Mouse (Mus musculus): ENCODE measurements around the gene Bri3bp. TPM values are rescaled to one million over a fixed set of nuclear protein-coding genes. Genes with fewer than 3 reads are reported as not detected.

The Bri3bp gene
- polyA plus RNA-seq, 1 experiment from 2014 or later, result 44.1 TPM

DNA sequence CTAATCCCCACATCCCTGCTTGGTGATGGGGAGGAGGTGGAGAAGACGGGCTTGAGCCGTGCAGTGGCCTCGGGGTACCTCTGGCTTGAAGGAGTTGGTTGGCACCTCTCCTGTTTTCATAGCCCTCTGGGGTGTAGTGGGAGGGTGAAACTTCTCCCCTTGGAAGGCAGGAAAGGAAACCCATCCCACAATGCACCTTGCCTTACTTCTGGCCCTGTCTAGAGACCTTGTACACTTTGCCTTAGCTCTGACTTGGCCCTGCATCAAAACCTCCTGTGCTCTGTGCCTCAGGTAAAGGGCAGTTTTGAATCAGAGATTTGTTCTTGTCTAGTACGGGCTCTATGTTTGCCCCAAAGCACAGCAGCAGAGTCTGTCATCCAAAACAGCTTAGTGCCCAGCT lies 29.3 kb downstream of the Bri3bp start:
- no peaks in the 10 kb centered on the region for H3K4me1 ChIP-seq (replicated peaks; ENCODE audit: control insufficient read depth, insufficient read depth, low read length)
- no peak overlapping the region for H3K4me3 ChIP-seq (ENCODE audit: low read depth, low read length)
- ATAC-seq (replicated peaks; ENCODE audit: low FRiP score) (no peak), DNase-seq (ENCODE audit: low spot score) (no peak)
- no peaks in the 10 kb centered on the region for H3K27me3 ChIP-seq (ENCODE audit: control insufficient read depth, insufficient read depth, low read length)
- whole genome bisulfite sequencing, result 84% methylated on average over 4 of the region's 4 CpGs
- no peak overlapping the region for H3K4me2 ChIP-seq (ENCODE audit: low read depth, low read length, severe bottlenecking)
- H3K36me3 ChIP-seq (ENCODE audit: control insufficient read depth, insufficient read depth, low read length), result no peaks in the 10 kb centered on the region
- H3K27ac ChIP-seq (ENCODE audit: low read depth, low read length), result no peak overlapping the region
- H3K9ac ChIP-seq (ENCODE audit: low read length), result no peak overlapping the region
- no peaks in the 10 kb centered on the region for H3K9me3 ChIP-seq (ENCODE audit: control insufficient read depth, low read length)

- H3K9me3 ChIP-seq (ENCODE audit: control insufficient read depth, low read length), result no peaks in the 10 kb centered on the region
- 78% methylated on average over 9 of the region's 9 CpGs for WGBS
- no peak overlapping the region for H3K4me3 ChIP-seq (ENCODE audit: low read depth, low read length)
- H3K27ac ChIP-seq (ENCODE audit: low read depth, low read length), result no peak overlapping the region
- no peak for DNase-seq (ENCODE audit: low spot score)
- no peak overlapping the region for H3K4me2 ChIP-seq (ENCODE audit: low read depth, low read length, severe bottlenecking)
- no peaks in the 10 kb centered on the region for H3K27me3 ChIP-seq (ENCODE audit: control insufficient read depth, insufficient read depth, low read length)
- H3K4me1 ChIP-seq (replicated peaks; ENCODE audit: control insufficient read depth, insufficient read depth, low read length), result peaks cover 11% of the 10 kb centered on the region; the same call in 1 of the 2 replicates
- ATAC-seq (replicated peaks; ENCODE audit: low FRiP score), result no peak
- H3K9ac ChIP-seq (ENCODE audit: low read length), result no peak overlapping the region
- H3K36me3 ChIP-seq (ENCODE audit: control insufficient read depth, insufficient read depth, low read length), result no peaks in the 10 kb centered on the region
Measured at GRCm38 (mm10) chr5:125472796-125473475, 31.6 kb downstream of the Bri3bp start.

- Histone ChIP-seq H3K9ac (ENCODE audit: low read length) (peak overlapping the region; percentile 74), H3K4me3 (ENCODE audit: low read depth, low read length) (peak overlapping the region; percentile 71), H3K27me3 (ENCODE audit: control insufficient read depth, insufficient read depth, low read length) (no peaks in the 10 kb centered on the region), H3K9me3 (ENCODE audit: control insufficient read depth, low read length) (no peaks in the 10 kb centered on the region), H3K4me1 (replicated peaks; ENCODE audit: control insufficient read depth, insufficient read depth, low read length) (peaks cover 14% of the 10 kb centered on the region; the same call in 1 of the 2 replicates), H3K27ac (ENCODE audit: low read depth, low read length) (no peak overlapping the region), H3K4me2 (ENCODE audit: low read depth, low read length, severe bottlenecking) (peak overlapping the region; percentile 89), H3K36me3 (ENCODE audit: control insufficient read depth, insufficient read depth, low read length) (no peaks in the 10 kb centered on the region)
- 60% methylated on average over 12 of the region's 12 CpGs for WGBS
- ATAC-seq (replicated peaks; ENCODE audit: low FRiP score) (no peak; the same call in 1 of the 2 replicates), DNase-seq (ENCODE audit: low spot score) (no peak)
Measured at GRCm38 (mm10) chr5:125475030-125475429, 33.7 kb downstream of the Bri3bp start.

DNA sequence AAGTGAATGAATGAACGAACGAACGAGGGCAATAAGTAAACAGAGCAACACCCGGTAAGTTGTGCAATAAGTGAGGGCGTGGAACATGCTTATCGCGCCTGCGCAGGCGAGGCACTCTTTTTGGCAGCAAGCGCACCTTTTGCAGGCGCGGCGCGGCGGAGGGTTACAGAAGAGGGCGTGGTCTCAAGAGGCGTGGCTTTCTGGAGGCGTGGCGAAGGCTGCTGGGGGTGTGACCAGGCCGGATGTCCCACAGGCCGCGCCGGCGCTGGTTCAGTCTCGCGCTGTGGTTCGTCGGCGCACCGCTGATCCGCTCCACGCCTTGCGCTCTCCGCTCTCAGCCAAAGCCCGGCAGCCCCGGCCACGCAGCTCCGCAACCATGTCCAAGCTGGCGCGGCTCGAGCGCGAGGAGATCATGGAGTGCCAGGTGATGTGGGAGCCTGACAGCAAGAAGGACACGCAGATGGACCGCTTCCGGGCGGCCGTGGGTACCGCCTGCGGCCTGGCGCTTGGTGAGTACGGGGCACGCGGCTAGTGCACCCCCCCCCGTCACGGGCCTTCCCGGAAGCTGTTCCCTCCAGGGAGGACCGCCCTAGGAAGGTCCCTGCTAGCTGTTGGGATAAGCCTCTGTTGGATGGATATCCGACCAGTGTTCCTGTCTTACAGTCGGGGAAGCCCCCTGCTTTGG lies 34.4 kb downstream of the Bri3bp start, which contains the start of gene Aacs:
Gene Aacs, plus strand, starts transcription at position 214 of the 685 bp plus-strand sequence.
- H3K4me2 ChIP-seq (ENCODE audit: low read depth, low read length, severe bottlenecking), result peak within 1 kb of the TSS; percentile 89
- peak within 1 kb of the TSS; percentile 74 for H3K9ac ChIP-seq (ENCODE audit: low read length)
- H3K36me3 ChIP-seq (ENCODE audit: control insufficient read depth, insufficient read depth, low read length), result no peaks in the 10 kb centered on the region
- no peaks in the 10 kb centered on the region for H3K27me3 ChIP-seq (ENCODE audit: control insufficient read depth, insufficient read depth, low read length)
- ATAC-seq (replicated peaks; ENCODE audit: low FRiP score) (peak; percentile 94), DNase-seq (ENCODE audit: low spot score) (peak; percentile 99)
- peak within 1 kb of the TSS; percentile 71 for H3K4me3 ChIP-seq (ENCODE audit: low read depth, low read length)
- WGBS, result under 1% methylated on average over 60 of the region's 60 CpGs
- no peaks in the 10 kb centered on the region for H3K9me3 ChIP-seq (ENCODE audit: control insufficient read depth, low read length)
- H3K4me1 ChIP-seq (replicated peaks; ENCODE audit: control insufficient read depth, insufficient read depth, low read length), result peaks cover 14% of the 10 kb centered on the region; the same call in 1 of the 2 replicates
- no peak within 1 kb of the TSS for H3K27ac ChIP-seq (ENCODE audit: low read depth, low read length)

- DNase-seq (ENCODE audit: low spot score), result peak; percentile 61
- peak overlapping the region; percentile 71 for H3K4me3 ChIP-seq (ENCODE audit: low read depth, low read length)
- H3K4me1 ChIP-seq (replicated peaks; ENCODE audit: control insufficient read depth, insufficient read depth, low read length), result peaks cover 14% of the 10 kb centered on the region; the same call in 1 of the 2 replicates
- WGBS, result 20% methylated on average over 5 of the region's 5 CpGs
- peak overlapping the region; percentile 74 for H3K9ac ChIP-seq (ENCODE audit: low read length)
- no peak; the same call in 1 of the 2 replicates for ATAC-seq (replicated peaks; ENCODE audit: low FRiP score)
- no peaks in the 10 kb centered on the region for H3K9me3 ChIP-seq (ENCODE audit: control insufficient read depth, low read length)
- H3K27me3 ChIP-seq (ENCODE audit: control insufficient read depth, insufficient read depth, low read length), result no peaks in the 10 kb centered on the region
- H3K27ac ChIP-seq (ENCODE audit: low read depth, low read length), result no peak overlapping the region
- H3K4me2 ChIP-seq (ENCODE audit: low read depth, low read length, severe bottlenecking), result peak overlapping the region; percentile 89
- H3K36me3 ChIP-seq (ENCODE audit: control insufficient read depth, insufficient read depth, low read length), result no peaks in the 10 kb centered on the region
Measured at GRCm38 (mm10) chr5:125476286-125476625, 34.9 kb downstream of the Bri3bp start.

- Histone ChIP-seq H3K27me3 (ENCODE audit: control insufficient read depth, insufficient read depth, low read length) (no peaks in the 10 kb centered on the region), H3K27ac (ENCODE audit: low read depth, low read length) (no peak overlapping the region), H3K4me1 (replicated peaks; ENCODE audit: control insufficient read depth, insufficient read depth, low read length) (peaks cover 14% of the 10 kb centered on the region; the same call in 1 of the 2 replicates), H3K9ac (ENCODE audit: low read length) (peak overlapping the region; percentile 74; the same call in 1 of the 2 replicates), H3K4me3 (ENCODE audit: low read depth, low read length) (peak overlapping the region; percentile 71), H3K36me3 (ENCODE audit: control insufficient read depth, insufficient read depth, low read length) (no peaks in the 10 kb centered on the region), H3K9me3 (ENCODE audit: control insufficient read depth, low read length) (no peaks in the 10 kb centered on the region), H3K4me2 (ENCODE audit: low read depth, low read length, severe bottlenecking) (peak overlapping the region; percentile 89)
- WGBS, result 68% methylated on average over 7 of the region's 7 CpGs
- ATAC-seq (replicated peaks; ENCODE audit: low FRiP score) (no peak), DNase-seq (ENCODE audit: low spot score) (no peak)
Measured at GRCm38 (mm10) chr5:125476799-125477198, 35.4 kb downstream of the Bri3bp start.

- ATAC-seq (replicated peaks; ENCODE audit: low FRiP score) (no peak), DNase-seq (ENCODE audit: low spot score) (no peak)
- 64% methylated on average over 7 of the region's 7 CpGs for WGBS
- Histone ChIP-seq H3K4me3 (ENCODE audit: low read depth, low read length) (no peak overlapping the region), H3K4me2 (ENCODE audit: low read depth, low read length, severe bottlenecking) (peak overlapping the region; percentile 89; the same call in 1 of the 2 replicates), H3K9me3 (ENCODE audit: control insufficient read depth, low read length) (no peaks in the 10 kb centered on the region), H3K36me3 (ENCODE audit: control insufficient read depth, insufficient read depth, low read length) (no peaks in the 10 kb centered on the region; the same call in 1 of the 2 replicates), H3K9ac (ENCODE audit: low read length) (no peak overlapping the region), H3K4me1 (replicated peaks; ENCODE audit: control insufficient read depth, insufficient read depth, low read length) (peaks cover 14% of the 10 kb centered on the region; the same call in 1 of the 2 replicates), H3K27me3 (ENCODE audit: control insufficient read depth, insufficient read depth, low read length) (no peaks in the 10 kb centered on the region), H3K27ac (ENCODE audit: low read depth, low read length) (no peak overlapping the region)
Measured at GRCm38 (mm10) chr5:125477533-125477932, 36.2 kb downstream of the Bri3bp start.

GRCm38 (mm10) chr5:125478037-125478436 lies 36.7 kb downstream of the Bri3bp start:
- 88% methylated on average over 7 of the region's 7 CpGs for WGBS
- ATAC-seq (replicated peaks; ENCODE audit: low FRiP score) (no peak), DNase-seq (ENCODE audit: low spot score) (no peak)
- Histone ChIP-seq H3K27ac (ENCODE audit: low read depth, low read length) (no peak overlapping the region), H3K9me3 (ENCODE audit: control insufficient read depth, low read length) (no peaks in the 10 kb centered on the region), H3K4me3 (ENCODE audit: low read depth, low read length) (no peak overlapping the region), H3K4me1 (replicated peaks; ENCODE audit: control insufficient read depth, insufficient read depth, low read length) (peaks cover 14% of the 10 kb centered on the region; the same call in 1 of the 2 replicates), H3K27me3 (ENCODE audit: control insufficient read depth, insufficient read depth, low read length) (no peaks in the 10 kb centered on the region), H3K4me2 (ENCODE audit: low read depth, low read length, severe bottlenecking) (no peak overlapping the region), H3K9ac (ENCODE audit: low read length) (no peak overlapping the region), H3K36me3 (ENCODE audit: control insufficient read depth, insufficient read depth, low read length) (peaks cover 4% of the 10 kb centered on the region; the same call in 1 of the 2 replicates)

Measured in forebrain, embryonic 11.5 days (tissue).